ENCODE assay signal across 14 mouse cellular contexts in genomic region chr7:24572455-24572854, GRCm38 (mm10). TPM values are rescaled to one million over a fixed set of nuclear protein-coding genes. Genes with fewer than 3 reads are reported as not detected.
A peak's percentile ranks its signal among the peaks of the same experiment; 100 is the strongest.
DNase-seq lines count a peak whose midpoint lies in the region; ATAC-seq and TF ChIP-seq lines count a peak whose summit lies in the region.
"Had no signal": no experiment of that assay in that cellular context is flagged by ENCODE, and none has a peak within 500 bp of the region (broad histone marks: within the 10 kb centered on the region; RNA-seq: fewer than 3 reads in every experiment).

No protein-coding gene starts in this region.

- 57% methylated on average over 5 of the region's 5 CpGs for WGBS in forebrain, embryonic 14.5 days
- WGBS in forebrain, embryonic 15.5 days: 56% methylated on average over 5 of the region's 5 CpGs
- whole genome bisulfite sequencing in liver, postnatal 0 days (ENCODE audit: insufficient replicate concordance): 58% methylated on average over 5 of the region's 5 CpGs
- WGBS in intestine, postnatal 0 days: 58% methylated on average over 5 of the region's 5 CpGs

- peaks cover 36% of the 10 kb centered on the region for H3K36me3 ChIP-seq in forebrain, embryonic 14.5 days (ENCODE audit: control insufficient read depth, insufficient read depth, low read length)
- peaks cover 13% of the 10 kb centered on the region for H3K36me3 ChIP-seq in forebrain, embryonic 15.5 days
- peaks cover 12% of the 10 kb centered on the region for H3K36me3 ChIP-seq in liver, postnatal 0 days (replicated peaks; ENCODE audit: insufficient read depth, low read length)
- peaks cover 35% of the 10 kb centered on the region for H3K36me3 ChIP-seq in intestine, postnatal 0 days (ENCODE audit: control insufficient read depth, insufficient read depth)

- peak; percentile 66 for TF ChIP-seq CTCF in liver, postnatal 0 days (IDR thresholded peaks at IDR 0.05; ENCODE audit: low read depth)
- peak; percentile 57 for TF ChIP-seq CTCF in intestine, postnatal 0 days (IDR thresholded peaks at IDR 0.05; ENCODE audit: low read depth)

- no peak overlapping the region for H3K4me3 ChIP-seq in forebrain, embryonic 14.5 days (ENCODE audit: low read depth, low read length)
- H3K4me3 ChIP-seq in forebrain, embryonic 15.5 days: no peak overlapping the region
- H3K4me3 ChIP-seq in liver, postnatal 0 days (ENCODE audit: low read depth, low read length): no peak overlapping the region
- no peak overlapping the region for H3K4me3 ChIP-seq in intestine, postnatal 0 days (ENCODE audit: low read depth, low read length)
- H3K4me3 ChIP-seq: stomach, embryonic 15.5 days had no signal

- H3K9me3 ChIP-seq in forebrain, embryonic 14.5 days (replicated peaks; ENCODE audit: control insufficient read depth, low read length): no peaks in the 10 kb centered on the region
- no peaks in the 10 kb centered on the region for H3K9me3 ChIP-seq in forebrain, embryonic 15.5 days
- H3K9me3 ChIP-seq in liver, postnatal 0 days (ENCODE audit: low read length): no peaks in the 10 kb centered on the region
- no peaks in the 10 kb centered on the region for H3K9me3 ChIP-seq in intestine, postnatal 0 days (ENCODE audit: control insufficient read depth)
- H3K9me3 ChIP-seq: stomach, embryonic 15.5 days had no signal

- H3K4me1 ChIP-seq in forebrain, embryonic 14.5 days (ENCODE audit: control insufficient read depth, insufficient read depth, low read length): no peaks in the 10 kb centered on the region
- no peaks in the 10 kb centered on the region for H3K4me1 ChIP-seq in forebrain, embryonic 15.5 days
- H3K4me1 ChIP-seq in liver, postnatal 0 days (ENCODE audit: insufficient read depth): peaks cover 6% of the 10 kb centered on the region; the same call in 1 of the 2 replicates
- H3K4me1 ChIP-seq in intestine, postnatal 0 days (replicated peaks; ENCODE audit: control insufficient read depth, insufficient read depth, low read length): no peaks in the 10 kb centered on the region
- H3K4me1 ChIP-seq: stomach, embryonic 15.5 days had no signal

- no peak overlapping the region for H3K4me2 ChIP-seq in forebrain, embryonic 14.5 days (ENCODE audit: low read length)
- H3K4me2 ChIP-seq in forebrain, embryonic 15.5 days (replicated peaks): no peak overlapping the region
- H3K4me2 ChIP-seq in liver, postnatal 0 days (ENCODE audit: low read depth, low read length): no peak overlapping the region
- H3K4me2 ChIP-seq in intestine, postnatal 0 days (replicated peaks; ENCODE audit: low read depth): no peak overlapping the region
- H3K4me2 ChIP-seq: stomach, embryonic 15.5 days had no signal

- DNase-seq in forebrain, embryonic 14.5 days (ENCODE audit: low spot score): peak; percentile 25
- DNase-seq in liver, postnatal 0 days: no peak
- DNase-seq in liver (no peak), ES-CJ7 (ENCODE audit: low read depth, low spot score) (peak; percentile 62)
- no peak for DNase-seq in adrenal gland, adult 18-20 months (ENCODE audit: low spot score in 2 of 2)
- no peak for DNase-seq in left cerebral cortex, adult 9 months (ENCODE audit: low spot score in 2 of 2)
- DNase-seq: adrenal gland, adult 2 months; cerebellum, adult 11-12 months; heart, postnatal 14 days had no signal

- no peaks in the 10 kb centered on the region for H3K27me3 ChIP-seq in forebrain, embryonic 14.5 days (replicated peaks; ENCODE audit: control insufficient read depth, insufficient read depth, low read length)
- H3K27me3 ChIP-seq in forebrain, embryonic 15.5 days: no peaks in the 10 kb centered on the region
- H3K27me3 ChIP-seq in liver, postnatal 0 days (ENCODE audit: insufficient read depth, low read length): no peaks in the 10 kb centered on the region
- no peaks in the 10 kb centered on the region for H3K27me3 ChIP-seq in intestine, postnatal 0 days (replicated peaks; ENCODE audit: control insufficient read depth, insufficient read depth, low read length)
- H3K27me3 ChIP-seq: stomach, embryonic 15.5 days had no signal

- H3K27ac ChIP-seq in forebrain, embryonic 14.5 days (ENCODE audit: low read depth, low read length): no peak overlapping the region
- H3K27ac ChIP-seq in forebrain, embryonic 15.5 days (replicated peaks): no peak overlapping the region
- no peak overlapping the region for H3K27ac ChIP-seq in liver, postnatal 0 days (ENCODE audit: low read depth)
- no peak overlapping the region for H3K27ac ChIP-seq in intestine, postnatal 0 days (ENCODE audit: low read depth, low read length)
- H3K27ac ChIP-seq: stomach, embryonic 15.5 days had no signal

- no peak for ATAC-seq in forebrain, embryonic 14.5 days
- no peak for ATAC-seq in forebrain, embryonic 15.5 days (replicated peaks)
- ATAC-seq in liver, postnatal 0 days: no peak
- ATAC-seq in intestine, postnatal 0 days: no peak

- no peak for TF ChIP-seq EP300 in liver, postnatal 0 days (IDR thresholded peaks at IDR 0.05; ENCODE audit: low read depth)

- H3K9ac ChIP-seq in forebrain, embryonic 14.5 days (ENCODE audit: low read length): no peak overlapping the region
- no peak overlapping the region for H3K9ac ChIP-seq in forebrain, embryonic 15.5 days (replicated peaks)
- no peak overlapping the region for H3K9ac ChIP-seq in liver, postnatal 0 days (replicated peaks)
- no peak overlapping the region for H3K9ac ChIP-seq in intestine, postnatal 0 days (ENCODE audit: low read depth, low read length)
- H3K9ac ChIP-seq: stomach, embryonic 15.5 days had no signal

RNA-seq across cellular contexts. Expression of gene Ethe1, which starts 14.9 kb away (rescaled TPM):
- polyA plus RNA-seq in forebrain, embryonic 14.5 days (2014; fragmentation: Nextera tagmentation; extraction: Ambion mirVana): 22.6 and 23.2 TPM in 2 replicates
- polyA plus RNA-seq in forebrain, embryonic 15.5 days (2015; fragmentation: Nextera tagmentation; extraction: Ambion mirVana): 17.4 and 18.9 TPM in 2 replicates
- polyA plus RNA-seq in liver, postnatal 0 days (2015; fragmentation: Nextera tagmentation; extraction: Ambion mirVana): 39.7 and 40.9 TPM in 2 replicates
- polyA plus RNA-seq in intestine, postnatal 0 days (2015; fragmentation: Nextera tagmentation; extraction: Ambion mirVana): 17.9 and 25.4 TPM in 2 replicates
- total RNA-seq in adrenal gland, adult 18-20 months (2021): 10 to 100 TPM; 28.9 to 40.3 TPM

RNA-seq across cellular contexts. Expression of gene Zfp575, which starts 15.0 kb away (rescaled TPM):
- 3.3 and 6.6 TPM in 2 replicates for polyA plus RNA-seq in forebrain, embryonic 14.5 days (2014; fragmentation: Nextera tagmentation; extraction: Ambion mirVana)
- polyA plus RNA-seq in forebrain, embryonic 15.5 days (2015; fragmentation: Nextera tagmentation; extraction: Ambion mirVana): 11.6 and 11.7 TPM in 2 replicates
- polyA plus RNA-seq in liver, postnatal 0 days (2015; fragmentation: Nextera tagmentation; extraction: Ambion mirVana): 0.13 and 0.15 TPM in 2 replicates
- polyA plus RNA-seq in intestine, postnatal 0 days (2015; fragmentation: Nextera tagmentation; extraction: Ambion mirVana): 2.1 and 2.2 TPM in 2 replicates
- under 1 TPM; 0.32 to 0.46 TPM for total RNA-seq in adrenal gland, adult 18-20 months (2021)

RNA-seq across cellular contexts. Expression of gene Xrcc1, which starts 26.4 kb away (rescaled TPM):
- 65.1 and 66.6 TPM in 2 replicates for polyA plus RNA-seq in forebrain, embryonic 14.5 days (2014; fragmentation: Nextera tagmentation; extraction: Ambion mirVana)
- 69.8 and 79.5 TPM in 2 replicates for polyA plus RNA-seq in forebrain, embryonic 15.5 days (2015; fragmentation: Nextera tagmentation; extraction: Ambion mirVana)
- polyA plus RNA-seq in liver, postnatal 0 days (2015; fragmentation: Nextera tagmentation; extraction: Ambion mirVana): 17.9 and 18.0 TPM in 2 replicates
- 24.5 and 26.6 TPM in 2 replicates for polyA plus RNA-seq in intestine, postnatal 0 days (2015; fragmentation: Nextera tagmentation; extraction: Ambion mirVana)
- 10 to 100 TPM; 35.9 to 37.1 TPM for total RNA-seq in adrenal gland, adult 18-20 months (2021)

RNA-seq across cellular contexts. Expression of gene Pinlyp, which starts 26.5 kb away (rescaled TPM):
- polyA plus RNA-seq in forebrain, embryonic 14.5 days (2014; fragmentation: Nextera tagmentation; extraction: Ambion mirVana): 0.28 TPM in 1 of 2 replicates, not detected in the other
- polyA plus RNA-seq in forebrain, embryonic 15.5 days (2015; fragmentation: Nextera tagmentation; extraction: Ambion mirVana): 0.52 TPM in 1 of 2 replicates, not detected in the other
- 0.13 TPM in 1 of 2 replicates, not detected in the other for polyA plus RNA-seq in liver, postnatal 0 days (2015; fragmentation: Nextera tagmentation; extraction: Ambion mirVana)
- polyA plus RNA-seq in intestine, postnatal 0 days (2015; fragmentation: Nextera tagmentation; extraction: Ambion mirVana): not detected in 2 replicates
- not detected for total RNA-seq in adrenal gland, adult 18-20 months (2021)
- total RNA-seq: adrenal gland, adult 2 months; heart, postnatal 14 days; left cerebral cortex, adult 18-20 months had no signal
- polyA plus RNA-seq: adrenal gland, adult 2 months; liver, embryonic 16.5 days had no signal

RNA-seq across cellular contexts. Expression of gene Phldb3, which starts 38.1 kb away (rescaled TPM):
- polyA plus RNA-seq in forebrain, embryonic 14.5 days (2014; fragmentation: Nextera tagmentation; extraction: Ambion mirVana): not detected in 2 replicates
- polyA plus RNA-seq in forebrain, embryonic 15.5 days (2015; fragmentation: Nextera tagmentation; extraction: Ambion mirVana): not detected in 2 replicates
- polyA plus RNA-seq in liver, postnatal 0 days (2015; fragmentation: Nextera tagmentation; extraction: Ambion mirVana): 0.12 and 0.25 TPM in 2 replicates
- polyA plus RNA-seq in intestine, postnatal 0 days (2015; fragmentation: Nextera tagmentation; extraction: Ambion mirVana): 0.65 and 0.85 TPM in 2 replicates
- 1 to 10 TPM; 3.8 to 5.2 TPM for total RNA-seq in adrenal gland, adult 18-20 months (2021)

Comparison
In these comparisons a context has a peak if more than half of its experiments do, and no peak if none do; other contexts are left out.
1. DNase-seq: peak in forebrain, embryonic 14.5 days (single experiment) and ES-CJ7 (single experiment); none in liver, postnatal 0 days (single experiment), liver (single experiment), adrenal gland, adult 18-20 months (0 of 2) and left cerebral cortex, adult 9 months (0 of 2).